Mouse (Mus musculus) thymus, adult 2 months (tissue): Measurements from ENCODE around the gene Nfe2l1.

Source experiments
- CTCF ChIP-seq: fragments of 200-500 bp; IDR thresholded peaks from 2 replicates; pipeline ENCODE4 v1.5.1; 2012; ENCODE audit warnings: mild to moderate bottlenecking, control low read depth, low read length, moderate library complexity, borderline replicate concordance; ENCODE audit not compliant: control insufficient read depth, poor library complexity, insufficient read depth; ENCODE audit errors: extremely low read depth
- POLR2A ChIP-seq: fragments of 200-500 bp; IDR thresholded peaks from 2 replicates; pipeline ENCODE4 v1.6.1; 2012; ENCODE audit warnings: mild to moderate bottlenecking, low read length, control low read depth, moderate library complexity; ENCODE audit not compliant: control insufficient read depth, poor library complexity, insufficient read depth; ENCODE audit errors: extremely low read depth

GRCm38 (mm10) chr11:96861446-96861845 is 31.7 kb upstream of the Nfe2l1 start:
- TF ChIP-seq CTCF (no peak), POLR2A (no peak)
